Mouse (Mus musculus) stomach, postnatal 0 days (tissue): Measurements from ENCODE around the gene C2cd5. TPM values are rescaled to one million over a fixed set of nuclear protein-coding genes. Genes with fewer than 3 reads are reported as not detected.

Source experiments
- ATAC-seq: fragments of 200-750 bp; cut with Nextera tagmentation; 2 replicates; pipeline ENCODE4 v1.8.0; 2017; ENCODE audit not compliant: low FRiP score, low TSS enrichment
- DNase-seq: peaks from one replicate; pipeline ENCODE4 v3.0.0-alpha.2; 2016; ENCODE audit warnings: low spot score
- H3K27ac ChIP-seq: fragments of 300-500 bp; sonication (generic); replicated peaks from 2 replicates; pipeline ENCODE4 v1.5.1; 2014; ENCODE audit warnings: mild to moderate bottlenecking, control low read depth
- H3K27me3 ChIP-seq: fragments of 300-500 bp; sonication (generic); 2 replicates; pipeline ENCODE4 v1.6.1; 2014; ENCODE audit warnings: low read length; ENCODE audit not compliant: control insufficient read depth, insufficient read depth
- H3K36me3 ChIP-seq: fragments of 300-500 bp; sonication (generic); 2 replicates; pipeline ENCODE4 v1.6.1; 2014; ENCODE audit warnings: low read length, mixed read lengths; ENCODE audit not compliant: control insufficient read depth, insufficient read depth
- H3K4me1 ChIP-seq: fragments of 300-500 bp; sonication (generic); replicated peaks from 2 replicates; pipeline ENCODE4 v1.6.1; 2014; ENCODE audit warnings: antibody characterized with exemption; ENCODE audit not compliant: control insufficient read depth, insufficient read depth
- H3K4me2 ChIP-seq: fragments of 300-500 bp; sonication (generic); replicated peaks from 2 replicates; pipeline ENCODE4 v1.6.1; 2014; ENCODE audit warnings: low read depth, mild to moderate bottlenecking, control low read depth, moderate library complexity
- H3K4me3 ChIP-seq: fragments of 300-500 bp; sonication (generic); 2 replicates; pipeline ENCODE4 v1.5.1; 2014; ENCODE audit warnings: low read depth, low read length, control low read depth
- H3K9ac ChIP-seq: fragments of 300-500 bp; sonication (generic); 2 replicates; pipeline ENCODE4 v1.6.1; 2014; ENCODE audit warnings: mild to moderate bottlenecking, low read length, control low read depth, mixed read lengths
- H3K9me3 ChIP-seq: fragments of 300-500 bp; sonication (generic); 2 replicates; pipeline ENCODE4 v1.6.1; 2016; ENCODE audit warnings: low read length; ENCODE audit not compliant: control insufficient read depth
- CTCF ChIP-seq: IDR thresholded peaks from 2 replicates; pipeline ENCODE4 v1.5.1; 2016; ENCODE audit warnings: antibody characterized with exemption, low read depth, mild to moderate bottlenecking, moderate library complexity
- EP300 ChIP-seq: optimal IDR thresholded peaks from 2 replicates; pipeline ENCODE3; 2016; ENCODE audit warnings: antibody characterized with exemption
- WGBS: fragments of 180-500 bp; shearing (Covaris S2); extraction: QIAGEN DNeasy Blood & Tissue Kit; methylation state at CpG from one replicate; pipeline ENCODE4 v1.1.7; 2014; 5-methylcytosine and 5-hydroxymethylcytosine counted together
- polyA plus RNA-seq: library from polyadenylated mRNA; unstranded; fragments of >200 nt; fragmentation: Nextera tagmentation; extraction: Ambion mirVana; gene quantifications from 2 replicates; pipeline ENCODE4 v1.2.1, GENCODE M21; 2015

C2cd5 gene
- polyA plus RNA-seq, 1 experiment from 2014 or later = 7.7 TPM

GRCm38 (mm10) chr6:143069606-143070005 is 30.3 kb downstream of the C2cd5 start:
- Histone ChIP-seq H3K27me3 (no peaks in the 10 kb centered on the region), H3K27ac (no peak overlapping the region), H3K9ac (no peak overlapping the region), H3K4me2 (no peak overlapping the region), H3K4me1 (no peaks in the 10 kb centered on the region), H3K9me3 (no peaks in the 10 kb centered on the region), H3K4me3 (no peak overlapping the region), H3K36me3 (no peaks in the 10 kb centered on the region; the same call in 1 of the 2 replicates)
- no peak for TF ChIP-seq CTCF
- TF ChIP-seq EP300 = no peak
- 84% methylated on average over 8 of the region's 8 CpGs for WGBS
- DNase-seq (no peak), ATAC-seq (no peak)

GRCm38 (mm10) chr6:143068181-143068915 is 31.6 kb downstream of the C2cd5 start:
- H3K4me2 ChIP-seq = no peak overlapping the region
- ATAC-seq (no peak), DNase-seq (no peak)
- H3K27ac ChIP-seq = no peak overlapping the region
- no peak overlapping the region for H3K9ac ChIP-seq
- no peaks in the 10 kb centered on the region for H3K27me3 ChIP-seq
- no peaks in the 10 kb centered on the region for H3K9me3 ChIP-seq
- H3K4me3 ChIP-seq = no peak overlapping the region
- H3K4me1 ChIP-seq = no peaks in the 10 kb centered on the region
- H3K36me3 ChIP-seq = no peaks in the 10 kb centered on the region; the same call in 1 of the 2 replicates
- WGBS = 62% methylated on average over 9 of the region's 9 CpGs
- TF ChIP-seq CTCF (no peak), EP300 (no peak)

DNA sequence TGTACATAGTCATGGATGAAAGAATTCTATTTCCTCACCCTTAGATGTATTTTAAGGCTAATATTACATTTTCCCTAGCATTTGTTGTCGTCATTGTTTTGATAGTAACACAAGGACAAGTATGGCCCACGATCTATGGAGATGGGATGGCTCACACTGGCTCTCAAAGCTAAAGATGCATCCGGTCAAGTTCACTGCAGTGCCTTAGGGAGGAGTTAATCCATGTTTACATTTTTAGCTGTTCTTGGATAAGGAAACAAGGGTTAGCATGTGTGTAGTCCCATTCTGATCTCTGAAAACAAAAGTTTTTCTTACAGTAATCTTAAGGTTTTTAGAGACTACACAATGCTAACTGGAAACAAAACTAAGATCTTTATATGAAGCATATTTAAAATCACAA is 32.3 kb downstream of the C2cd5 start:
- Histone ChIP-seq H3K27ac (no peak overlapping the region), H3K4me1 (no peaks in the 10 kb centered on the region), H3K4me2 (no peak overlapping the region), H3K9ac (no peak overlapping the region), H3K9me3 (no peaks in the 10 kb centered on the region), H3K36me3 (no peaks in the 10 kb centered on the region; the same call in 1 of the 2 replicates), H3K4me3 (no peak overlapping the region), H3K27me3 (no peaks in the 10 kb centered on the region)
- TF ChIP-seq EP300 = no peak
- no peak for TF ChIP-seq CTCF
- WGBS = 55% methylated on average over 3 of the region's 3 CpGs
- DNase-seq (no peak), ATAC-seq (no peak)

DNA sequence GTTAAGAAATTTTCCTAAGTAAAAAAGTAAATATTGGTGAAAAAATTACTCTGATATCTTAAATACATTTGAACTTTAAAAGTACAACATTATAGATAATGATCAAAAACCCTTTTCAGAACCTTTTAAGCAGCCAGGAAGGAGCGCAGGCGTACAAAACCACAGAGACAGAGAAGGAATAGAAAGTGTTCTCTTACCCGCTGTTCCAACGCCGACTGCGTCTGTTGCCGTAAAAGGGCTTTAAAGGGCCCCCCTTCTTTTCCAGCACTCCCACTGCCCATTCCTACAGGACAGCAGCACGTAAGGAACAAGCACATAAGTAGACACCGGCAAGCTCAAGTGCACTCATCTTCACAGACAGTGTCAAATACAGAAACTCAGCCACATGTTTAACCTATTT is 33.1 kb downstream of the C2cd5 start:
- Histone ChIP-seq H3K36me3 (no peaks in the 10 kb centered on the region; the same call in 1 of the 2 replicates), H3K4me1 (no peaks in the 10 kb centered on the region), H3K4me2 (no peak overlapping the region), H3K9ac (no peak overlapping the region), H3K4me3 (no peak overlapping the region), H3K27me3 (no peaks in the 10 kb centered on the region), H3K27ac (no peak overlapping the region), H3K9me3 (no peaks in the 10 kb centered on the region)
- 83% methylated on average over 9 of the region's 9 CpGs for WGBS
- DNase-seq (no peak), ATAC-seq (no peak)
- TF ChIP-seq CTCF (no peak), EP300 (no peak)

- 0 out of 2 replicates have a peak, but pooled peaks have one; percentile 38 for ATAC-seq
- 66% methylated on average over 2 of the region's 2 CpGs for WGBS
- H3K4me3 ChIP-seq = no peak overlapping the region
Measured at GRCm38 (mm10) chr6:143064047-143064446, 35.9 kb downstream of the C2cd5 start.

DNA sequence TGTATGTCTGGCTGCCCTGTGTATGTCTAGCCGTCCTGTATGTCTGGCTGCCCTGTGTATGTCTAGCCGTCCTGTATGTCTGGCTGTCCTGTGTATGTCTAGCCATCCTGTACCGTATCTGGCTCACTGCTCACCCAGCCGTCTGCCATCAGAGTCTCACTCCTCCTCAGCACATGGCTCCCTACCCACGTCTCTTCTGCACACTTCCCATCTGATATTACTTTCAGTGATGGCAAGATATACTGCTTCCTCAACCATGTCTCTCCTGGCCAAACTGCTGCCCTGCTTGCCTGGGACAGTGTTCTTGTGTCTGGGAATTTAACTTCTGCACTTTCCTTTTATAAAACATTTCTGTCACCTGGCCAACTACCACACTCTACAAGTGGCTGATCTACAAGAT is 42.3 kb downstream of the C2cd5 start:
- Histone ChIP-seq H3K4me3 (no peak overlapping the region), H3K36me3 (no peaks in the 10 kb centered on the region), H3K9me3 (no peaks in the 10 kb centered on the region), H3K27ac (no peak overlapping the region), H3K27me3 (no peaks in the 10 kb centered on the region), H3K4me1 (no peaks in the 10 kb centered on the region), H3K9ac (no peak overlapping the region), H3K4me2 (no peak overlapping the region)
- ATAC-seq = no peak
- no peak for TF ChIP-seq EP300
- no peak for TF ChIP-seq CTCF
- 87% methylated on average over 5 of the region's 5 CpGs for WGBS
- no peak for DNase-seq

More at GRCm38 (mm10) chr6:143064047-143064446, 35.9 kb downstream of the C2cd5 start:
- Histone ChIP-seq H3K9me3 (no peaks in the 10 kb centered on the region), H3K27me3 (no peaks in the 10 kb centered on the region), H3K4me2 (no peak overlapping the region), H3K9ac (no peak overlapping the region), H3K36me3 (no peaks in the 10 kb centered on the region), H3K4me1 (no peaks in the 10 kb centered on the region), H3K27ac (no peak overlapping the region)
- no peak for TF ChIP-seq EP300
- TF ChIP-seq CTCF = no peak
- no peak for DNase-seq
